Mouse (Mus musculus) cerebellum, adult 2 months (tissue): ENCODE measurements around the gene Rcor1. TPM values are rescaled to one million over a fixed set of nuclear protein-coding genes. Genes with fewer than 3 reads are reported as not detected.

Source experiments
- DNase-seq, 2 experiments: peaks; one replicate each; pipeline ENCODE4 v3.0.0; 2021
- H3K27ac ChIP-seq: fragments of 200-500 bp; 2 replicates; pipeline ENCODE4 v1.5.1; 2012; ENCODE audit warnings: low read length, control low read depth, inconsistent platforms; ENCODE audit not compliant: insufficient read depth
- H3K27me3 ChIP-seq: fragments of 200-500 bp; 2 replicates; pipeline ENCODE4 v1.6.1; 2012; ENCODE audit warnings: inconsistent platforms, mild to moderate bottlenecking, low read length, moderate library complexity; ENCODE audit not compliant: control insufficient read depth, insufficient read depth
- H3K4me1 ChIP-seq: fragments of 200-500 bp; 2 replicates; pipeline ENCODE4 v1.6.1; 2011; ENCODE audit warnings: low read length; ENCODE audit not compliant: control insufficient read depth, insufficient read depth
- H3K4me3 ChIP-seq: fragments of 200-500 bp; replicated peaks from 2 replicates; pipeline ENCODE3; 2011; ENCODE audit warnings: mild to moderate bottlenecking, low read depth, low read length, control low read depth; ENCODE audit not compliant: insufficient read depth
- CTCF ChIP-seq: fragments of 200-500 bp; IDR thresholded peaks from 2 replicates; pipeline ENCODE4 v1.5.1; 2011; ENCODE audit warnings: low read depth, mild to moderate bottlenecking, control low read depth, low read length, moderate library complexity, borderline replicate concordance; ENCODE audit not compliant: insufficient read depth
- POLR2A ChIP-seq: fragments of 200-500 bp; IDR thresholded peaks from 2 replicates; pipeline ENCODE4 v1.6.1; 2011; ENCODE audit warnings: low read length, control low read depth, borderline replicate concordance; ENCODE audit not compliant: insufficient read depth
- WGBS: fragments of 180-500 bp; shearing (Covaris S2); methylation state at CpG from one replicate; pipeline ENCODE4 v1.1.7; 2018; 5-methylcytosine and 5-hydroxymethylcytosine counted together
- polyA plus RNA-seq: library from polyadenylated mRNA; depleted of rRNA; stranded (reverse); fragments of >200 nt; gene quantifications from 2 replicates; pipeline ENCODE4 v1.2.3, GENCODE M21; 2012; rRNA removed

Gene Rcor1
- polyA plus RNA-seq = 15.8 and 16.7 TPM in 2 replicates

GRCm38 (mm10) chr12:111038976-111039612 lies at the start of gene Rcor1:
Gene Rcor1 (plus strand): TSS chr12:111039351.
- WGBS = under 1% methylated on average over 69 of the region's 76 CpGs
- H3K4me3 ChIP-seq = peak within 1 kb of the TSS; percentile 81
- TF ChIP-seq POLR2A (peak; percentile 54), CTCF (no peak)
- no peaks in the 10 kb centered on the region for H3K4me1 ChIP-seq
- H3K27me3 ChIP-seq = no peaks in the 10 kb centered on the region
- peak within 1 kb of the TSS; percentile 56 for H3K27ac ChIP-seq
- DNase-seq = peak; percentile 99 to 100

GRCm38 (mm10) chr12:110989409-110989808 lies 49.7 kb upstream of the Rcor1 start:
- 92% methylated on average over 3 of the region's 3 CpGs for WGBS
- Histone ChIP-seq H3K4me3 (no peak overlapping the region), H3K27ac (no peak overlapping the region), H3K27me3 (no peaks in the 10 kb centered on the region), H3K4me1 (peaks cover 9% of the 10 kb centered on the region; the same call in 1 of the 2 replicates)
- TF ChIP-seq POLR2A (no peak), CTCF (no peak)
- DNase-seq = no peak

DNA sequence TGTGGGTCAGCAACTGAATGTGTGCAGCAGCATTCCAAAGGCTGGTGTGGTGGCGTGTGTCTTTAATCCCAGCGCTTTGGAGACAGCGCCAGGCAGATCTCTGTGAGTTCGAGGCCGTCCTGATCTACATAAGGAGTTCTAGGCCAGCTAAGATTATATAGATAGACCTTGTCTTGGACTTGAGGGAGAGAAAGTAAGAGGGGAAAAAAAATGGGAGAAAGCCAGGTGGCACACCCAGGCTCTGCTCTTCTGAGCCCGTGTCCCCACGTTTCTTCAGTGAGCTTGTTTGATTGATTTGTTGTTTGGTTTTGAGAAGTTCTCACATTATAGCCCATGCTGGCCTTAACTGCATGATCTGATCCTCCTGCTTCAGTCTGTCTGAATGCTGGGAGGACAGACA lies 48.7 kb upstream of the Rcor1 start:
- no peak overlapping the region for H3K4me3 ChIP-seq
- no peak for DNase-seq
- H3K27me3 ChIP-seq = no peaks in the 10 kb centered on the region
- WGBS = 94% methylated on average over 7 of the region's 7 CpGs
- peaks cover 9% of the 10 kb centered on the region; the same call in 1 of the 2 replicates for H3K4me1 ChIP-seq
- H3K27ac ChIP-seq = no peak overlapping the region
- no peak for TF ChIP-seq POLR2A

DNA sequence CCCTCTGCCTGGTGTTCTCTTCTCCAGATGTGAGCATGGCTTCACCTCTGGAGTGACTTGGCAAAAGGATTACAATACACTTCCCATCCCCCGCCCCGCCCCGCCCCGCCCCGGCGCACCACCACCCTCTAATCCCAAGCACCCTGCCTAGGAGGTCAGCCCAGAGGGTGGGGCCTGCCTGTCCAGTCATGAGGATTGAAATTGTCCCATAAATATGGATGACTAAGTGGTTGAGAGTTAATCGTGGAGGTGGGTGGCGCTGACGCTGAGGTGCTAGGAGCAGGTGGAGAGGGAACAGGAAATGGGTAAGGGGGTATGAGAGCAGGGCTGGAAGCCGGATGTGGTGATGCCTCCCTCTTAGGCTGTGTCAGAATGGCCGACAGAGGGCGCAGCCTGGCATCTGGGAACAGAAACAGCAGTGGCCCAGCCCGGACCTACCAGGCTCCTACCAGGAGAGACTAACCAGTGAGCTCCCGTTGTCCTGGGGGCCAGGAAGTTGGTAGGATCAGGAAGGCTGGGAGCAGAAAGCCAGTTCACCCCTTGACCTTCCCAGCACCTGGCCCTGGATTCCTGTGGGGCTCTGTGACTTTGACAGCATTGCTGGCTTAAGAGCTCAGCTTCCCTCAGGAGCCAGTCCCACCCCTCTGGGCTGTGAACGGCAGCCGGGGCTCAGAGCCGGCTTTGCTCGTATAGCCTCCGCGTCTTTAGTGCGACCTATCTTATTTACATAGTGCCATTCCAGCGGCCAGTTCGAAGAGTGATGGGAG lies 47.6 kb upstream of the Rcor1 start:
- Histone ChIP-seq H3K4me3 (peak overlapping the region; percentile 75), H3K27me3 (no peaks in the 10 kb centered on the region), H3K27ac (0 out of 2 replicates have a peak overlapping the region, but pooled peaks have one; percentile 1), H3K4me1 (peaks cover 9% of the 10 kb centered on the region; the same call in 1 of the 2 replicates)
- DNase-seq = peak; percentile 63 to 67
- 14% methylated on average over 23 of the region's 23 CpGs for WGBS
- peak; percentile 53; the same call in 1 of the 2 replicates for TF ChIP-seq CTCF
- TF ChIP-seq POLR2A = no peak

- under 1% methylated on average over 24 of the region's 24 CpGs for WGBS
- peaks cover 4% of the 10 kb centered on the region; the same call in 1 of the 2 replicates for H3K4me1 ChIP-seq
- H3K4me3 ChIP-seq = peak overlapping the region; percentile 75
- peak; percentile 85 for TF ChIP-seq CTCF
- peak; percentile 20; the same call in 1 of the 2 replicates for TF ChIP-seq POLR2A
- DNase-seq = peak; percentile 88 to 98
- H3K27me3 ChIP-seq = no peaks in the 10 kb centered on the region
- peak overlapping the region; percentile 56 for H3K27ac ChIP-seq
Measured at GRCm38 (mm10) chr12:110992128-110992553, 47.0 kb upstream of the Rcor1 start.

- Histone ChIP-seq H3K4me3 (no peak overlapping the region), H3K27me3 (no peaks in the 10 kb centered on the region), H3K27ac (no peak overlapping the region), H3K4me1 (no peaks in the 10 kb centered on the region)
- TF ChIP-seq CTCF (no peak), POLR2A (no peak)
- DNase-seq = peak; percentile 44 to 46
- WGBS = 62% methylated on average over 12 of the region's 12 CpGs
Measured at GRCm38 (mm10) chr12:110992771-110993170, 46.4 kb upstream of the Rcor1 start.

- WGBS = 95% methylated on average over 3 of the region's 3 CpGs
- no peak for TF ChIP-seq CTCF
- no peak for TF ChIP-seq POLR2A
Measured at GRCm38 (mm10) chr12:110993226-110993625, 45.9 kb upstream of the Rcor1 start.

GRCm38 (mm10) chr12:110994666-110995065 lies 44.5 kb upstream of the Rcor1 start:
- WGBS = 49% methylated on average over 12 of the region's 12 CpGs
- H3K27me3 ChIP-seq = no peaks in the 10 kb centered on the region
- H3K27ac ChIP-seq = no peak overlapping the region
- no peaks in the 10 kb centered on the region for H3K4me1 ChIP-seq
- H3K4me3 ChIP-seq = no peak overlapping the region
- DNase-seq = no peak
- TF ChIP-seq POLR2A (no peak), CTCF (no peak)

More at GRCm38 (mm10) chr12:110993226-110993625, 45.9 kb upstream of the Rcor1 start:
- Histone ChIP-seq H3K27ac (no peak overlapping the region), H3K4me1 (no peaks in the 10 kb centered on the region), H3K27me3 (no peaks in the 10 kb centered on the region), H3K4me3 (no peak overlapping the region)
- DNase-seq = no peak
